Mouse (Mus musculus): ENCODE data around the gene Rapsn.

DNA sequence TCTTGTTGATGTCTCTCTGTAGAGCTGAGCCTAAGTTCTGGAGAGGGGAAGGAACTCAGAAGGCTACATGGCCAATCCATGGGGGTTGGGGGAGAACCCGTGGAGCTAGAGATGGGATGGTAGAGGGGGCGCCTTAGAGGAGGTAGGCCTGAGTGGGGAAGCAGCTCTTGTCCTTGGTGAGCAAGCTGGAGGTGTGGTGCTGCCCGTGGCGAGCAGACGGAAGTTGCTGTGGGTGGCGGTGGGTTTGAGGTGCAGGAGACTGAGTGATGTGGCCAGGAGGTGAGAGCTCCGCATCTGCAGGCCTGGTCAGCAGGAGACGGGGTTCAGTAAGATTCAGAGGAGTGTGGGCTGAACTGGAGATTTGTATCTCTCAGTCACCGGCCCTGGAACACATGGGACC lies 52.0 kb downstream of the Rapsn start:
- no peak for TF ChIP-seq CTCF (conservative IDR thresholded peaks at IDR 0.05; ENCODE audit: insufficient read depth, insufficient read length, low read depth, low read length)
- TF ChIP-seq POLR2A (IDR thresholded peaks at IDR 0.05; ENCODE audit: low read depth, low read length), result no peak
